Mouse (Mus musculus): Measurements from ENCODE around the gene Gm11127. TPM values are rescaled to one million over a fixed set of nuclear protein-coding genes. Genes with fewer than 3 reads are reported as not detected.

Gene Gm11127
- total and polyA plus RNA-seq, 2 experiments from 2014 or later: not detected

DNA sequence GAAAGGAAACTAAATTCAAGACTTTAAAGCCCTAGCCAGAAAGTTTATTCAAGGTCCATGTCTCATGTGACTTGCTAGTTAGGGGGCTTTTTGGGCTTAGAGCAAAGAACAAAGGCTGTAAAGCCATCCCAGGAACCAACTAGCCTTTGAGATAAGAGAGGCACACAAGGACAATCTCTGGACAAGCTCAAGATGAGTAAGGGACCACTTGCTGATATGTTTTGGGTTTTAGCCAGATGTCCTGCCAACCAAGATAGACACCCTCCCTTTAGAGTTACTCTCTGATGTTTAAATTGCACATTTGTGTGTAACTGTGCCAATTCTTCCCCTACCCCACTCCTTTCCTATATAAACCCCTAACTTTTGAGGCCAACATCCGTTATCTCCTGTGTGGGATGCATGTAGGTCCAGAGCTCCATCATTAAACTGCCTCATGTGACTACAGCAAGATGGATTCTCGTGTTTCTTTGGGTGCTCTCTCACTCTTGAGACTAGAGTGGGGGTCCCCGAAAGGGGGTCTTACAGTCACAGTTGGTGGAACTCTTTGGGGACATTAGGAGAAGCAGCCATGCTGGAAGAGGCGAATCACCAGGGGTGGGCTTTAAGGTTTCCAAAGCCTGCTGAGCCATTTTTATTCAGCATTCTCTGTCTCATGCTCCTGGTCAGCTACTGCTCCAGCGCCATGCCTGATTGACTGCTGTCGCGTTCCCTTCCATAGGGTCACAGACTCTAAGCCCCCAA is 29.1 kb downstream of the Gm11127 start:
- WGBS: 90% methylated on average over 7 of the region's 7 CpGs
- no peak for TF ChIP-seq CTCF (IDR thresholded peaks at IDR 0.05; ENCODE audit: low read depth)
- Histone ChIP-seq H3K4me3 (ENCODE audit: low read depth, low read length) (no peak overlapping the region), H3K4me2 (ENCODE audit: low read depth) (no peak overlapping the region), H3K9ac (no peak overlapping the region), H3K36me3 (ENCODE audit: insufficient read depth) (no peaks in the 10 kb centered on the region), H3K27ac (ENCODE audit: low read depth, low read length) (no peak overlapping the region), H3K9me3 (ENCODE audit: low read length) (no peaks in the 10 kb centered on the region), H3K4me1 (ENCODE audit: insufficient read depth) (0 out of 2 replicates have a peak, but pooled peaks cover 2% of the 10 kb centered on the region), H3K27me3 (ENCODE audit: insufficient read depth, low read length) (no peaks in the 10 kb centered on the region)
- no peak for DNase-seq
- no peak for ATAC-seq

DNA sequence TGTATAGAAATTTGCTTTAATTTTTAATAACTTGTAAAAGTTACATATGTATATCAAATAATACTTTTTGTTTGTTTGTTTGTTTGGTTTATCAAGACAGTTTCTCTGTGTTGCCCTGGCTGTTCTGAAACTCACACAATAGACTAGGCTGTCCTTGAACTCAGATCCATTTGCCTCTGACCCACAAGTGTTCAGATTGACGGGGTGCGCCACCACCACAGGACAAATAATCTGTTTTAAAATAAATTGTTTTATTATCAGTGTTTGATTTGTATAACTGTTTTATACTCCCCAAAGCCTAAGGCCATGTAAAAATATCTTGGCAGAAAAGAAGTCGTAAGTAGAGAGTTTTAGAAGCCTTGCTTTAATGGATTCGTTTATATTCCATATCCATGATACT is 30.5 kb downstream of the Gm11127 start:
- no peak for TF ChIP-seq CTCF (IDR thresholded peaks at IDR 0.05; ENCODE audit: low read depth)
- Histone ChIP-seq H3K27me3 (ENCODE audit: insufficient read depth, low read length) (no peaks in the 10 kb centered on the region), H3K9me3 (ENCODE audit: low read length) (no peaks in the 10 kb centered on the region), H3K36me3 (ENCODE audit: insufficient read depth) (no peaks in the 10 kb centered on the region), H3K4me3 (ENCODE audit: low read depth, low read length) (no peak overlapping the region), H3K9ac (no peak overlapping the region), H3K27ac (ENCODE audit: low read depth, low read length) (no peak overlapping the region), H3K4me2 (ENCODE audit: low read depth) (no peak overlapping the region), H3K4me1 (ENCODE audit: insufficient read depth) (0 out of 2 replicates have a peak, but pooled peaks cover 2% of the 10 kb centered on the region)
- DNase-seq (no peak), ATAC-seq (no peak)
- WGBS: 96% methylated on average over 4 of the region's 4 CpGs

DNA sequence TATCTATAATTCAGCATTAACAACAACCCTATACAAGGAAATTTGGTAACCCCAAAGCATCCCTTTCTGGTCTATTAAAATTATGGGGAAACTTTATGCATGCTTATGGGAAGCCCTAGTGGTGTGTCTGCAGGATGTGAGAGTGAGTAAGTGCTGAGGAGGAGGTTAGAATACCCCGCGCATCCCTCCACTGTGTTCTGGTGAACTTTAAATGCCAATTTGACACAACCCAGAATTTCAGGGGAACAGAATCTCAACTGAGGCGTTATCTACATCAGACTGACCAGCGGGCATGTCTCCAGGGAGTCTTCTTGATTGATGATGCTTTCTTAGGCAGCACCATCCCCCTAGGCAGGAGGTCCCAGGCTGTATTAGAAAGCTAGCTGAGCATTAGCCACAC is 32.3 kb downstream of the Gm11127 start:
- 89% methylated on average over 4 of the region's 4 CpGs for WGBS
- H3K4me1 ChIP-seq (ENCODE audit: insufficient read depth): no peaks in the 10 kb centered on the region

DNA sequence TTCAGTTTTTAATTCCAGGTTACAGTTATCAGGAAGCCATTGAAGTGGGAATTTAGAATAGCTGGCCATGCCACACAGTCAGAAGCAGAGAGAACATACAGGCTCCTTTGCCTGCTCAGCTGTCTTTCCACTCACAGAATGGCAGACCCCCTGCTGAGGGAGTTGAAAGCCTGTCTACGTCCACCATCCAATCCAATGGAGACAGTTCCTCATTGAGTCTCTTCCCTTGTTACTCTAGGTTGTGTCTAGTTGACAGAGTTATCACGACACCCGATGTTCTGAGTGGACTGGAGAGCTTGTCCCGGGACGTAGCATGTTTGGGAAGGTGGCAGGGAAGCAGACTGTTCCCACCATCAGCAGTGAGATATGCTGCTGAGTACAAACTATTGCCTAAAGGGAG is 33.0 kb downstream of the Gm11127 start:
- no peaks in the 10 kb centered on the region for H3K27me3 ChIP-seq (ENCODE audit: insufficient read depth, low read length)
- H3K4me2 ChIP-seq (ENCODE audit: low read depth): no peak overlapping the region
- no peaks in the 10 kb centered on the region for H3K36me3 ChIP-seq (ENCODE audit: insufficient read depth)
- 58% methylated on average over 5 of the region's 5 CpGs for WGBS
- no peak for DNase-seq
- no peaks in the 10 kb centered on the region for H3K9me3 ChIP-seq (ENCODE audit: low read length)
- ATAC-seq: no peak
- H3K4me3 ChIP-seq (ENCODE audit: low read depth, low read length): no peak overlapping the region
- no peak overlapping the region for H3K27ac ChIP-seq (ENCODE audit: low read depth, low read length)
- no peaks in the 10 kb centered on the region for H3K4me1 ChIP-seq (ENCODE audit: insufficient read depth)
- TF ChIP-seq CTCF (IDR thresholded peaks at IDR 0.05; ENCODE audit: low read depth): no peak
- no peak overlapping the region for H3K9ac ChIP-seq

More for the DNA sequence above, 32.3 kb downstream of the Gm11127 start:
- DNase-seq (no peak), ATAC-seq (no peak)
- TF ChIP-seq CTCF (IDR thresholded peaks at IDR 0.05; ENCODE audit: low read depth): no peak
- no peak overlapping the region for H3K27ac ChIP-seq (ENCODE audit: low read depth, low read length)
- no peak overlapping the region for H3K9ac ChIP-seq
- H3K36me3 ChIP-seq (ENCODE audit: insufficient read depth): no peaks in the 10 kb centered on the region
- H3K27me3 ChIP-seq (ENCODE audit: insufficient read depth, low read length): no peaks in the 10 kb centered on the region
- H3K4me3 ChIP-seq (ENCODE audit: low read depth, low read length): no peak overlapping the region
- no peak overlapping the region for H3K4me2 ChIP-seq (ENCODE audit: low read depth)
- no peaks in the 10 kb centered on the region for H3K9me3 ChIP-seq (ENCODE audit: low read length)

DNA sequence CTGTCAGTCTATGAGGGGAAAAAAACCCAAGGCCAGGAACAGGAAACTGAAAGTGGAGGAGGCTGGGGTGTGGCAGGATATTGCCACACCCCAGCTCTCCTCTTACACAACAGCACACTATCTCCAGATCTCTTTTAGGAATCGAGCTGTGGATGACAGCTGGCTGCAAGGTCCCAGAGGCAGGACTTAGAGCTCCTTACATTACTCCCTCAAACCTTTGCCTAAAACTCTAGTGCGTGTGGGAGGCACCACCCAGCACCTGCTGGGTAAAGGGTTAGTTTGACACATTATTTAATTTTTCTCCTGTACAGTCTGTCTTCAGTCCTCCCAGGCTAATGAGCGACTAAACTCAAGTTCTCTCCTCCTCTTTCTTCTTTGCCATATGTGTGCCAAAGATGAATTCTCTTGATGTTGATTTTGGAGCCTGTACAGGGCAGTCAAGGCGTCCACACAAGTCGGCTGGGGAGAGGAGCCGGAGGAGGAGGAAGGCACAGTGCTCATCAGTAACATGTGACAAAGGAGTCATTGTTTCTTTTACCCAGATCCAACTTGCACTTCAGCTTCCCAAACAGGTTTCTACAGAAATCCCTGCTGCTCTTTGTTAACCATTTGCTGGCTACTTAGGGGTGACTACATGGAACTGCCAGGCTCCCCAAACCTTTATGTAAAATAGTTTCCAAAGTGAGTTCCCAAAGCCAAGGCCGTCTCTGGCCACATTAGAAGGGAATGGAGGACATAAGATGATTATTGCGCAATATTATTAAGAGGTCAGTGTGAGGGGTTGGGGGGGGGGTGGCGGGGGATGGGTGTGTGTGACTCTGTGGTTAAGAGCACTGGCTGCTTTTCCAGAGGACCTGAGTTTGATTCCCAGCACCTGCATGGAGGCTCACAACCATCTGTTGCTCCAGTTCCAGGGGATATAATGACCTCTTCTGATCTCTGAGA is 34.2 kb downstream of the Gm11127 start:
- ATAC-seq (no peak), DNase-seq (no peak)
- no peak overlapping the region for H3K4me2 ChIP-seq (ENCODE audit: low read depth)
- H3K27me3 ChIP-seq (ENCODE audit: insufficient read depth, low read length): no peaks in the 10 kb centered on the region
- no peaks in the 10 kb centered on the region for H3K36me3 ChIP-seq (ENCODE audit: insufficient read depth)
- no peak overlapping the region for H3K9ac ChIP-seq
- no peaks in the 10 kb centered on the region for H3K9me3 ChIP-seq (ENCODE audit: low read length)
- no peak for TF ChIP-seq CTCF (IDR thresholded peaks at IDR 0.05; ENCODE audit: low read depth)
- WGBS: 58% methylated on average over 9 of the region's 9 CpGs
- H3K4me1 ChIP-seq (ENCODE audit: insufficient read depth): no peaks in the 10 kb centered on the region
- H3K4me3 ChIP-seq (ENCODE audit: low read depth, low read length): no peak overlapping the region
- no peak overlapping the region for H3K27ac ChIP-seq (ENCODE audit: low read depth, low read length)

DNA sequence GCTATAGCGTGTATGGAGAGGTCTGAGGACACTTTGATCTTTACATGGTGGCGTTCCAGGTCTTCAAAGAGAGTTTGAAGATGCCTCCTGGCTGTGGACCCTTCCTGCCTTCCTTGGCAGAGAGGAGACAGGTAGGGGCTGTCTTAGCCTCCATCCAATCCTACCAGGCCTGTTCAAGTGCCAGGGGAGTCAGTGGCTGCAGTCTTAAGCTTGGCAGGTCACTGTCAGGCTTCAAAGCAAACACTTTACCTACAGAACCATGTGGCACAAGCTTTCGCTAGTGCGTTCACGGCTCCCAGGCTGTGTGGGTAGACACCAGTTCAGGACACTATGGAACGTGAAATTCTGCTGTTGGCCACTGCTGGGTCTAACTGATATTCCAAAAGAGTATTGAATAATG is 35.2 kb downstream of the Gm11127 start:
- TF ChIP-seq CTCF (IDR thresholded peaks at IDR 0.05; ENCODE audit: low read depth): no peak

DNA sequence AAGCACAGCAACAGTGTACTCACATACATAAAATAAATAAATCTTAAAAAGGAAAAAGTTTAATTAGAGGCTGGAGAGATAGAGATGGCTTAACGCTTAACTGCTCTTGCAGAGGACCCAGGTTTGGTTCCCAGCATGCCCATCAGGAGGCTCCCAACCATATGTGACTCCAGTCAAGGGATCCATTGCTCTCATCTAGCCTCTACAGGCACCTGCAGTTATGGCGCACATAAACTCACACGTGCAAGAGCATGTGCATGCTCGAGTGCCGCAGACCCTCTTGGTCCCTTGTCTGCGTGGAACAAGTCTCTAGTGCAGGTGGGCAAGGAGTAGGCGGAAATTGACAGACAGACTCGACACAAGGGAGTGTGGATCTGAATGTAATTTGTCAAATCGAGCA is 36.1 kb downstream of the Gm11127 start:
- ATAC-seq: no peak
- TF ChIP-seq CTCF (IDR thresholded peaks at IDR 0.05; ENCODE audit: low read depth): no peak
- H3K9me3 ChIP-seq (ENCODE audit: low read length): no peaks in the 10 kb centered on the region
- H3K36me3 ChIP-seq (ENCODE audit: insufficient read depth): no peaks in the 10 kb centered on the region
- no peak overlapping the region for H3K4me3 ChIP-seq (ENCODE audit: low read depth, low read length)
- H3K9ac ChIP-seq: no peak overlapping the region
- H3K27me3 ChIP-seq (ENCODE audit: insufficient read depth, low read length): no peaks in the 10 kb centered on the region
- WGBS: 93% methylated on average over 9 of the region's 9 CpGs
- no peak overlapping the region for H3K4me2 ChIP-seq (ENCODE audit: low read depth)
- no peak for DNase-seq
- no peak overlapping the region for H3K27ac ChIP-seq (ENCODE audit: low read depth, low read length)
- no peaks in the 10 kb centered on the region for H3K4me1 ChIP-seq (ENCODE audit: insufficient read depth)

More for the DNA sequence above, 35.2 kb downstream of the Gm11127 start:
- H3K4me3 ChIP-seq (ENCODE audit: low read depth, low read length): no peak overlapping the region
- H3K27me3 ChIP-seq (ENCODE audit: insufficient read depth, low read length): no peaks in the 10 kb centered on the region
- DNase-seq (no peak), ATAC-seq (no peak)
- 92% methylated on average over 6 of the region's 6 CpGs for WGBS
- no peak overlapping the region for H3K9ac ChIP-seq
- H3K4me2 ChIP-seq (ENCODE audit: low read depth): no peak overlapping the region
- no peaks in the 10 kb centered on the region for H3K4me1 ChIP-seq (ENCODE audit: insufficient read depth)
- H3K9me3 ChIP-seq (ENCODE audit: low read length): no peaks in the 10 kb centered on the region
- no peaks in the 10 kb centered on the region for H3K36me3 ChIP-seq (ENCODE audit: insufficient read depth)
- no peak overlapping the region for H3K27ac ChIP-seq (ENCODE audit: low read depth, low read length)
